Mouse (Mus musculus): ENCODE data around the gene Lrrc39.

The Lrrc39 gene

GRCm38 (mm10) chr3:116614295-116614892 lies 51.6 kb downstream of the Lrrc39 start, which contains the start of gene Trmt13:
Trmt13 (minus strand) TSS chr3:116614587.
- no peak for DNase-seq

DNA sequence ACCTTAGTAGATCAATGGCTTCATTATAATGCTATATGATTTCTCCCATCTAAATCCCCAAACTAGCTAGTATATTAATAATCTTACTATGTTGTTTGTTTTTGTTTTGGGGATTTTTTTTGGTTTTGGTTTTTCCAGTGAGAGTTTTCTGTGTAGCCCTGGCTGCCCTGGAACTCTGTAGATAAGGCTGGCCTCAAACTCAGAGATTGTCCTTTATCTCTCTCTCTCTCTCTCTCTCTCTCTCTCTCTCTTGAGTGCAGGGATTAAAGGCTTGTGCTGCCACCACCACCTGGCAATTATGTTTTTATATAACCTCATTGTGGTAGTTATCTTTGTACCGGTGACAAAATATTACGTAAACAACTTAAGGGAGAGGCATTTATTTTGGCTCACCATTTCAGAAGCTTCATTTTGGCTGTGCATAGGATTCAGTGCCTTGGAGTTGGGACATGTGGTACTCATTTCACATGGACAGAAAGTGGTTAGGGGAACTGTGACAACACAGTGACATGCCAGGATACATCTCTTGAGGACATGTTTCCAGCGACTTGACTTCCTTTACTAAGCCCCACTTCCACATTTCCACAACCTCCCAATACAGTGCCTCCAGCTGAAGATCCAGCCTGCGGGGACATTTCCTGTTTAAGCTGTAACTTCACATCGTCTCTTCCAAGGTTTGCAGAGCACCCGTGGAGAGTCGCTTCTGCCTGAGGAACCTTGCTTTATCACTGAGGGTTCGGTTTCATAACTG lies 52.7 kb downstream of the Lrrc39 start:
- no peak for DNase-seq

DNA sequence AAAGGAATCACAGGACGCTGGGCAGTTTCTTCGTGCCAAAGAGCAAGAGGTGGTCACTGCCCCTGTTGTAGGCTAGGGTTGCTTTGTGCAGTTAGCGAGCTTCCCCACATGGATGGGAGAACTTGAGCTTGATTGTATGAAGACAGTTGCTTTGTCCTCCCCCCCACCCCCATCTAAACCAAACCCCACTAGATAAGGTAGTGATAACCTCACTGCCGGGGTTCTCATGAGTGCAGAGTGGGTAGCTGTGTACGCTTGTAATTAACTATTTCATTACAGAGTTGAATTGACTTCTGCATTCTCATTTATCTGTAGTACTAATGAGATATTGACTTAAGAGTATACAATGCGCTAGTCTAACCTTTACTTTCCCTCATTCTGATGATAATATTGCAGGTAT lies 56.1 kb downstream of the Lrrc39 start:
- no peak for DNase-seq

DNA sequence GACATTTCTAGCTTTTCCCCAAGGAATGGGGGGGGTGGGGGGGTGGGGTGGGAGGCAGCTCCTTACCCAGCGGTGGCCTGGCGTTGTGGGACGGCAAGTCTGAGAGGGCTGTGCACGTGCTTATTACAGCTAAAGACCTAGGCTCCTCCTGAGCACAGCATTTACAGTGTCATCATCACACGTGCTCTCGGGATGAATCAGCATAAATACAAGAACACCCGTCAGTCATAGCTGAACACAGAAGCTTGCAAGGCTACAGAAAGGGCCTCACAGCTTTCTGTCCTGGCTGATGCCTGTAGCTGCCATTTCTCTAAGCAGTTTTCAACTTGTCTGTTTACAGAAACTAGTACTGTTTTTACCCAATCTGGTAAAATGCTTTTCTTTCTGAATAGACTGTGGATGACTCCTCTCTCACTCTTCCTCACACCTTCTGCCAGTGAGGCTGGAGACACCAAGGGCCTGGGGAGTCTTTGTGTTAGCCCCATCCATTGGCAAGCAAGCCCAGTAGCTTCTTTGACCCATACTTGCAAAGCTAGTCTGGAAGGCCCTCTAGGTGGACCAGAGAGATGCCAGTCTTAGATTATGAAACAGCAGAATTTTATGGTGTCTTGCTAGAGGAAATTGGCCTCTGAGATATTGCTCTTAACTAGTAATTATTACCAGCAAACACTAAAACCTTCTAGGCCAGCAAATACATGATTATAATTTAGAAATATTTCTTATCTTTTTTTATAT lies 58.0 kb downstream of the Lrrc39 start:
- no peak for DNase-seq

GRCm38 (mm10) chr3:116622641-116623040 lies 59.9 kb downstream of the Lrrc39 start:
- DNase-seq: no peak

- DNase-seq: no peak
These were observed 68.7 kb downstream of the Lrrc39 start for GRCm38 (mm10) chr3:116631459-116631858.
